Mouse (Mus musculus): Measurements from ENCODE around the gene Polr2l. TPM values are rescaled to one million over a fixed set of nuclear protein-coding genes. Genes with fewer than 3 reads are reported as not detected.

Polr2l gene
- polyA plus RNA-seq, 2 experiments, result 24.6 to 52.4 TPM

DNA sequence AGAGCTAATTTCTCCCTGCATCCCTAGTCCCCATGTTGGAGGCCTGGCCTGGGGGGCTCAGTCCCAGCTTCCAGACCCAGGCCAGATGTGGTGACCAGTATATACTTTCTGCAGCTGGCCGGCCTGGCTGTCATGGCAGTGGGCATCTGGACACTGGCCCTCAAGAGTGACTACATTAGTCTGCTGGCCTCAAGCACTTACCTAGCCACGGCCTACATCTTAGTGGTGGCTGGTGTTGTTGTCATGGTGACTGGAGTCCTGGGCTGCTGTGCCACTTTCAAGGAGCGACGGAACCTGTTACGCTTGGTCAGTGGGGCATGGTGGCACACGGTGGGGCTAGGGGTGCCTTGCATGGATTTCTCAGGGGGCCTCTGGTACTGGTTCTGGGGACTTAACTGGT lies 5.6 kb downstream of the Polr2l start:
- no peak for TF ChIP-seq EP300 (IDR thresholded peaks at IDR 0.05; ENCODE audit: low read depth)
- TF ChIP-seq CTCF (IDR thresholded peaks at IDR 0.05; ENCODE audit: low read depth), result no peak
- Histone ChIP-seq H3K4me2 (ENCODE audit: low read depth) (peak overlapping the region; percentile 79; the same call in 1 of the 2 replicates), H3K36me3 (replicated peaks; ENCODE audit: control insufficient read depth, insufficient read depth, low read depth) (peaks cover 9% of the 10 kb centered on the region), H3K4me3 (ENCODE audit: insufficient read depth in 1 of 2, low read depth in 2 of 2, low read length in 2 of 2) (no peak overlapping the region), H3K9me3 (ENCODE audit: control insufficient read depth, low read length) (no peaks in the 10 kb centered on the region), H3K27me3 (ENCODE audit: control insufficient read depth, insufficient read depth, low read length) (peaks cover 20% of the 10 kb centered on the region), H3K27ac (0 out of 2 replicates have a peak overlapping the region, but pooled peaks have one; percentile 18), H3K9ac (replicated peaks) (no peak overlapping the region), H3K4me1 (replicated peaks; ENCODE audit: control insufficient read depth in 2 of 2, insufficient read depth in 2 of 2, low read length in 1 of 2) (peaks cover 25 to 34% of the 10 kb centered on the region in 2 experiments)
- WGBS (ENCODE audit: insufficient replicate concordance), result 79% methylated on average over 6 of the region's 6 CpGs
- DNase-seq (ENCODE audit: low read depth in 3 of 3, low spot score in 3 of 3) (no peak), ATAC-seq (ENCODE audit: insufficient read depth) (no peak)

DNA sequence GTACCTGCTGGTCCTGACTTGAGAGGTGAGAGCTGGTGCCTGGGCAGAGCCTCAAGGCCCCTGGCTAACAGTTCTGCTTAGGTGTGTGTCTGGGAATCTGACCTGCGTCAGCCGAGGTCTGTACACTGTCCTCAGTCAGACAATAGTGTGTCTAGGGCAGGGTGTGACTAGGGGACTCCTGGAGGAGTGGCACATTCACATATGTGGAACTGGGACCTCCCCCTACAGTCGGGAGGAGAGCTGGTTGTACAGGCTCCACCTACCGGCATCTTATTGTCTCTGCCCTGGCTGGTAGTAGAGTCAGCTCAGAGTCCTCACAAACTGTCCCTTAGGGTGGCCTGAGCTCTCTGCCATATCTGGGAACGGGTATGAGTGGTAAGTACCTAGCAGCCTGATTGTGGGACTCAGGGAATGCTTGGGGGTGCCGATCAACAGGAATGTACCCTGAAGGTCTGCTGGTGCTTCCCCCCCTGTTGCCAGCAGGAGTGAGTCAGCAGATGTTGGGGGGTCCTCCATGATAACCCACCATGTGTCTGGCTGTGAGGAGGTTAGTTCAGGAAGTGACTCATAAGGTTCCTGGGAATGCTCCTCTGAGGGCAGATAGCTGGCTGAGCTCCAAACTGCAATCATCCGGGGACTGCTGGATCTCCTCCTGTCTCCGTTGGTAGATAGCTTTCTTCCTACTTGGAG lies 6.3 kb downstream of the Polr2l start:
- ATAC-seq (ENCODE audit: insufficient read depth) (peak; percentile 62), DNase-seq (ENCODE audit: low read depth in 3 of 3, low spot score in 3 of 3) (peak in 2 of 3 experiments; percentile 61 to 69)
- no peaks in the 10 kb centered on the region for H3K9me3 ChIP-seq (ENCODE audit: control insufficient read depth, low read length)
- H3K4me1 ChIP-seq (replicated peaks; ENCODE audit: control insufficient read depth in 2 of 2, insufficient read depth in 2 of 2, low read length in 1 of 2), result peaks cover 20 to 27% of the 10 kb centered on the region in 2 experiments
- peak overlapping the region; percentile 79 for H3K4me2 ChIP-seq (ENCODE audit: low read depth)
- TF ChIP-seq EP300 (IDR thresholded peaks at IDR 0.05; ENCODE audit: low read depth) (no peak), CTCF (IDR thresholded peaks at IDR 0.05; ENCODE audit: low read depth) (peak; percentile 64)
- peaks cover 9% of the 10 kb centered on the region for H3K36me3 ChIP-seq (replicated peaks; ENCODE audit: control insufficient read depth, insufficient read depth, low read depth)
- H3K4me3 ChIP-seq (ENCODE audit: insufficient read depth in 1 of 2, low read depth in 2 of 2, low read length in 2 of 2), result peak overlapping the region; percentile 70 to 92
- H3K9ac ChIP-seq (replicated peaks), result peak overlapping the region; percentile 69
- H3K27me3 ChIP-seq (ENCODE audit: control insufficient read depth, insufficient read depth, low read length), result peaks cover 27% of the 10 kb centered on the region
- 7% methylated on average over 8 of the region's 8 CpGs for WGBS (ENCODE audit: insufficient replicate concordance)
- peak overlapping the region; percentile 49 for H3K27ac ChIP-seq

DNA sequence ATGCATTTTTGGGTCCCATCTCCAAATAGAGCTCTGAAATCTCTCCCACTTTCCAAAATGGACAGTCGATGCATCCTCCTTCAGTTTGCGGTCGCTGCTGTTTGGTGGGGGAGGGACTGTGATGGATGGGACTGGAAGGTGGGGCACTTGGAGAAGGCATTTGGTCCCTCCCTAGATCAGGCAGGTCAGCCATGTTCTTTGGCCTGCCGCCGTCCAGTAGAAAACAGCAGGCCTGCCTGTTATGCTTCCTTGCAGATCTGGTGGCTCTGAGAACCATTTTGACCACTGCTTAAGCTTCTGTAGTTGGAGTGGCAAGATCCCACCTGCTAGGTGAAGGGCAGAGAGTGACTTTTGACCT lies 6.8 kb downstream of the Polr2l start:
- Histone ChIP-seq H3K27ac (peak overlapping the region; percentile 49), H3K36me3 (replicated peaks; ENCODE audit: control insufficient read depth, insufficient read depth, low read depth) (peaks cover 9% of the 10 kb centered on the region), H3K4me2 (ENCODE audit: low read depth) (peak overlapping the region; percentile 79), H3K27me3 (ENCODE audit: control insufficient read depth, insufficient read depth, low read length) (peaks cover 33% of the 10 kb centered on the region), H3K9me3 (ENCODE audit: control insufficient read depth, low read length) (no peaks in the 10 kb centered on the region), H3K4me3 (ENCODE audit: insufficient read depth in 1 of 2, low read depth in 2 of 2, low read length in 2 of 2) (peak overlapping the region; percentile 70 to 92), H3K9ac (replicated peaks) (peak overlapping the region; percentile 69), H3K4me1 (replicated peaks; ENCODE audit: control insufficient read depth in 2 of 2, insufficient read depth in 2 of 2, low read length in 1 of 2) (peaks cover 17 to 24% of the 10 kb centered on the region in 2 experiments)
- ATAC-seq (ENCODE audit: insufficient read depth), result no peak
- TF ChIP-seq CTCF (IDR thresholded peaks at IDR 0.05; ENCODE audit: low read depth), result no peak
- no peak for TF ChIP-seq EP300 (IDR thresholded peaks at IDR 0.05; ENCODE audit: low read depth)
- no peak for DNase-seq (ENCODE audit: low read depth in 3 of 3, low spot score in 3 of 3)
- 19% methylated on average over 5 of the region's 5 CpGs for WGBS (ENCODE audit: insufficient replicate concordance)

DNA sequence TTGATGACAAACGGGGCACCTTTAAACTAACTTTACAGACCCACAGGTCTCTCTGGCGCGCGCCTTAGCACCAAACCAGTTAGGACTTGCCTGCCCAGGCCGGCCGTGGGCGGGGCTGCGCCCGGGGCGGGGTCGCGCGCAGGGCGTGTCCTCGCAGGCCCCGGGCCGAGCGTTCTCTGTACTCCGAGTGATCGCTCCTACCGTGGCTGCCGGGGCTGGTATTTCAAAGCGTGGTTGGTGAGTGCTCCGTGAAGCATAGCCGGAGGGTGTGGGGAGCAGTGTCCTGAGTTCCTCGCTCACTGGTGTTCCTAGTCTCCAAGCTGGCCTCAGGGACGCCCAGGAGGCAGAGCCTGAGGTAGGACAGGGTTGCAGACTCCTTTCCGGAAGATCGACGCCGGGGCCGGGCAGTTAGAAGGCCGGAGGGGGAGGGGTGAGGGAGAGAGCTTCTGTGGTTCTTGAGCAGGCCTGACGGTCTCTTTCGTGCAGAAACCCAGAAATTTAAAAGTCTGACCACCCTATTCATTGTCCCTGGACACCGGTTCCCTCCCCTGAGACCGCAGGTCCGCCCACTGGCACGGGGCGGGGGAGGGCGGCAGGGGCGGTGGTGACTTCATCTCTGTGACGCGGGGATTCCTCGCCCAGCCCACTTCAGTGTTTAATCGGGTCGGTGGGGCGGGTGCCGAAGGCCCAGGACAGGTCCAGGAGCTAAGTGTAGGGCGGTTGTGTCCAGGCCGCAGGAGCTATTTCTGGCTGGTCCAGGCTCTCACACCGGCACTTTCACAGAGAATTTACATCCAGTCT lies 7.5 kb downstream of the Polr2l start, which contains the start of gene Cd151:
Gene Cd151, plus strand, starts transcription at position 163 of the 801 bp plus-strand sequence.
- WGBS (ENCODE audit: insufficient replicate concordance), result under 1% methylated on average over 52 of the region's 52 CpGs
- H3K4me1 ChIP-seq (replicated peaks; ENCODE audit: control insufficient read depth in 2 of 2, insufficient read depth in 2 of 2, low read length in 1 of 2), result peaks cover 17 to 24% of the 10 kb centered on the region in 2 experiments
- DNase-seq (ENCODE audit: low read depth in 3 of 3, low spot score in 3 of 3), result peak; percentile 76 to 82 (median 77)
- peak within 1 kb of the TSS; percentile 69 for H3K9ac ChIP-seq (replicated peaks)
- ATAC-seq (ENCODE audit: insufficient read depth), result peak; percentile 89
- TF ChIP-seq CTCF (IDR thresholded peaks at IDR 0.05; ENCODE audit: low read depth) (no peak), EP300 (IDR thresholded peaks at IDR 0.05; ENCODE audit: low read depth) (no peak)
- H3K36me3 ChIP-seq (replicated peaks; ENCODE audit: control insufficient read depth, insufficient read depth, low read depth), result peaks cover 4% of the 10 kb centered on the region
- peaks cover 40% of the 10 kb centered on the region for H3K27me3 ChIP-seq (ENCODE audit: control insufficient read depth, insufficient read depth, low read length)
- H3K4me3 ChIP-seq (ENCODE audit: insufficient read depth in 1 of 2, low read depth in 2 of 2, low read length in 2 of 2), result peak within 1 kb of the TSS; percentile 70 to 92
- no peaks in the 10 kb centered on the region for H3K9me3 ChIP-seq (ENCODE audit: control insufficient read depth, low read length)
- peak within 1 kb of the TSS; percentile 49 for H3K27ac ChIP-seq
- H3K4me2 ChIP-seq (ENCODE audit: low read depth), result peak within 1 kb of the TSS; percentile 79

Measured in liver, embryonic 14.5 days (tissue).